Mouse (Mus musculus): ENCODE measurements around the gene Cdkl3. TPM values are rescaled to one million over a fixed set of nuclear protein-coding genes. Genes with fewer than 3 reads are reported as not detected.
A peak's percentile ranks its signal among the peaks of the same experiment; 100 is the strongest.

The Cdkl3 gene
- total and polyA plus RNA-seq, 2 experiments from 2014 or later: 35.5 to 40.4 TPM

DNA sequence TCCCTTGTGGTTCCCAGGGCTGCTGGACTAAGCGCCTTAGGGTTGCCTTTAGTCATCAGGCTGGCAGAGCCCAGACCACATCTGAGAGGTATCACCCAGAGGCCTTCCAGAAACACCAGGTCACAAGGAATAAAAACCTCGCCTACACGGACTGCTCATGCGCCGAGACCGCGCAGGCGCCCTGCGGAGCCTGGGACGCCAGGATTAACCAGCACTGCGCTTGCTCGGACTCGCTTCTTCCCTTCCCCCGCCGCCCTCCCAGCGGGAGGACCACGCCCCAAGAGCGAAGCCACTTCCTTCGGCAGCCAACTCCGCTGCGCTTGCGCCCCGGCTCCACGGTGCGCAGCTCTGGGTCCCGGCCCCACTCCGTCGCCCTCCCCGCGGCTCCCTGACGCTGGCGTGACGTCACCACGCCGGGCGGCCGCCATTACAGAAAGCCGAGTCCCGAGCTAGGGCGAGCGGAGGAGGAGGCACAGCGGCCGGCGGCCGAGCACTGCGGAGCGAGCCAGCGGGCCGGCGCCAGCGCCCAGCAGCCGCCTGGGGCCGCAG lies 94.5 kb downstream of the Cdkl3 start, which contains the start of gene Ppp2ca:
Ppp2ca (plus strand) TSS at position 284 of the 549 bp plus-strand sequence.
- peak; percentile 99 for ATAC-seq
- Histone ChIP-seq H3K27me3 (ENCODE audit: insufficient read depth, low read length) (no peaks in the 10 kb centered on the region; the same call in 1 of the 2 replicates), H3K4me2 (ENCODE audit: low read depth) (peak within 1 kb of the TSS; percentile 91), H3K9ac (peak within 1 kb of the TSS; percentile 98), H3K4me3 (ENCODE audit: low read depth, low read length) (peak within 1 kb of the TSS; percentile 97), H3K4me1 (ENCODE audit: insufficient read depth) (peaks cover 22% of the 10 kb centered on the region), H3K27ac (ENCODE audit: low read depth, low read length) (peak within 1 kb of the TSS; percentile 99), H3K9me3 (ENCODE audit: low read length) (no peaks in the 10 kb centered on the region), H3K36me3 (ENCODE audit: insufficient read depth) (no peaks in the 10 kb centered on the region)
- 1% methylated on average over 52 of the region's 53 CpGs for WGBS
- no peak; the same call in 1 of the 2 replicates for TF ChIP-seq CTCF (IDR thresholded peaks at IDR 0.05; ENCODE audit: low read depth)
- DNase-seq: peak; percentile 100

DNA sequence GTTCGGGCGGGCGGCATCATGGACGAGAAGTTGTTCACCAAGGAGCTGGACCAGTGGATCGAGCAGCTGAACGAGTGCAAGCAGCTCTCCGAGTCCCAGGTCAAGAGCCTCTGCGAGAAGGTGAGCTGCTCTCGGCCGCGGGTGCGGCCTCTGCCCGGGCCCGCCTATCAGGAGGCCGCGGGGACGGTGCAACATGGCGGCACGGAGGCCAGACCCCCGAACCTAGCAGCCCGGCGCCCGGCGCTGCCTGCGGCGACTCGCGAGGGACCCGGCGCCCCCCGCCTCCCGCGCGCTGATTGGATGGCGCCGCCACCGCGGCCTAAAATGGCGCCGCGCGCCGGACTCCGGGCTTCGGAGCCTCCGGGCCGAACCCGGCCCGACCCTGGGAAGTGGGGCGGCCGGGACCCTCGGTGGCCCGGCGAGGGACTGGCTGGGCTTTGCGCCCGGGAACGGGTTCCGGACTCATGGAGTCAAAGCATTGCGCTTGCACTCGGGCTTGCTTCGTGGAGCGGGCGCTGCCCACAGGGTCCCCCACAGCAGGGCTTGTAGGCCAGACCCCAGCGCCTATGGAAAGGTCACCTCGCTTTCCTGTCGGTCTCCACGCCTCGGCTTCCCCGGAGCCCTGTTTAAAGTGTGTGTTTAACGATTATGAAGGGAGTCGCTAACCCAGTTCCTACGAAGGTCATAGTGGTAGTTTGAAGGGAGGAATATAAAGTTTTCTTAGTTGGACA lies 95.2 kb downstream of the Cdkl3 start:
- WGBS: under 1% methylated on average over 66 of the region's 72 CpGs

DNA sequence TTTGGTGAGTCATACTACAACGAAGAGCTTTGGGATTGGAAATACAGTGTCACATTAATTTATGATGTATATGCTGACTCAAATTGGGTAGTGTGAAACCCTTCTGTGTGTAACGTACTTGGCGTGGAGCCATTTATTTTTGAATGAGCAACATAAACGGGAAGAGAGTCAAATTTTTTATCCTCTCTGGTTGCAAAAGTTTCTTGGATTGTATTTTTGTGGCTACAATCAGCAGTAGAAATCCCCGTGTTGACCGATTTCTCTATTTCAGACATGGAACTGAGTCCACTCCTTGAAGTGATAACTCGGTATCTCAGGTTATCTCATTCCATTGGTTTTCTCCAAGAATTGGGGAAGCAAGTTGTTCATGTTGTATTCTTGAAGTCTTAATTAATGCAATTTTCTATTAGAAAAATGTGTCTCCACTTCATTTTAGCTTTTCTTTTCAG lies 95.8 kb downstream of the Cdkl3 start:
- no peaks in the 10 kb centered on the region for H3K9me3 ChIP-seq (ENCODE audit: low read length)
- 4% methylated on average over 7 of the region's 7 CpGs for WGBS
- H3K27ac ChIP-seq (ENCODE audit: low read depth, low read length): peak overlapping the region; percentile 99; the same call in 1 of the 2 replicates
- peak overlapping the region; percentile 58 for H3K4me2 ChIP-seq (ENCODE audit: low read depth)
- H3K9ac ChIP-seq: peak overlapping the region; percentile 98
- ATAC-seq (no peak), DNase-seq (no peak)
- TF ChIP-seq CTCF (IDR thresholded peaks at IDR 0.05; ENCODE audit: low read depth): no peak
- H3K27me3 ChIP-seq (ENCODE audit: insufficient read depth, low read length): no peaks in the 10 kb centered on the region; the same call in 1 of the 2 replicates
- peak overlapping the region; percentile 97 for H3K4me3 ChIP-seq (ENCODE audit: low read depth, low read length)
- H3K36me3 ChIP-seq (ENCODE audit: insufficient read depth): no peaks in the 10 kb centered on the region
- peaks cover 22% of the 10 kb centered on the region for H3K4me1 ChIP-seq (ENCODE audit: insufficient read depth)

More for the DNA sequence above, 95.2 kb downstream of the Cdkl3 start:
- Histone ChIP-seq H3K36me3 (ENCODE audit: insufficient read depth) (no peaks in the 10 kb centered on the region), H3K9ac (peak overlapping the region; percentile 98), H3K4me2 (ENCODE audit: low read depth) (peak overlapping the region; percentile 58), H3K27ac (ENCODE audit: low read depth, low read length) (peak overlapping the region; percentile 99), H3K27me3 (ENCODE audit: insufficient read depth, low read length) (no peaks in the 10 kb centered on the region; the same call in 1 of the 2 replicates), H3K4me3 (ENCODE audit: low read depth, low read length) (peak overlapping the region; percentile 97), H3K9me3 (ENCODE audit: low read length) (no peaks in the 10 kb centered on the region), H3K4me1 (ENCODE audit: insufficient read depth) (peaks cover 22% of the 10 kb centered on the region)
- TF ChIP-seq CTCF (IDR thresholded peaks at IDR 0.05; ENCODE audit: low read depth): no peak
- ATAC-seq: peak; percentile 79
- peak; percentile 83 for DNase-seq

DNA sequence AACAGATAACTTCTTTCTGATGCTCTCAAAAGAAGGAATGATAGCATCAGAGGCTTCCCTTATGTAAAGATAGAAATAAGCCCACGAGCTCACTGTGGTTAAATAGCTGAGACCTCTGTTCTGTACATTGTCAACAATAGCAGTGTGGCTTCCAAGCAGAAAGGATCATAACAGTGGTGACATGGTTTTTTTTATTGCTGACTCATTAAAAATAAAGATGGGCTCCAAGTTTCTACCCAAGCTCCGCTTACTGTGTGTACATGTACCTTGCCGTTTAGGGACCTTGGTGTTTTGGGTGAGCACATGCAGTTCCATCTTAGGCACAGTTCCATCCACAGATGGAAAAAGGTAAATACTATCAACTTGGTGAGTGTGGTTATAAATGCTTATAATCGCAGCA lies 99.0 kb downstream of the Cdkl3 start:
- DNase-seq (no peak), ATAC-seq (no peak)
- Histone ChIP-seq H3K9me3 (ENCODE audit: low read length) (no peaks in the 10 kb centered on the region), H3K4me1 (ENCODE audit: insufficient read depth) (peaks cover 18% of the 10 kb centered on the region), H3K27ac (ENCODE audit: low read depth, low read length) (no peak overlapping the region), H3K4me3 (ENCODE audit: low read depth, low read length) (no peak overlapping the region), H3K27me3 (ENCODE audit: insufficient read depth, low read length) (no peaks in the 10 kb centered on the region), H3K4me2 (ENCODE audit: low read depth) (no peak overlapping the region), H3K36me3 (ENCODE audit: insufficient read depth) (no peaks in the 10 kb centered on the region), H3K9ac (no peak overlapping the region)
- TF ChIP-seq CTCF (IDR thresholded peaks at IDR 0.05; ENCODE audit: low read depth): no peak
- 83% methylated on average over 4 of the region's 4 CpGs for WGBS

DNA sequence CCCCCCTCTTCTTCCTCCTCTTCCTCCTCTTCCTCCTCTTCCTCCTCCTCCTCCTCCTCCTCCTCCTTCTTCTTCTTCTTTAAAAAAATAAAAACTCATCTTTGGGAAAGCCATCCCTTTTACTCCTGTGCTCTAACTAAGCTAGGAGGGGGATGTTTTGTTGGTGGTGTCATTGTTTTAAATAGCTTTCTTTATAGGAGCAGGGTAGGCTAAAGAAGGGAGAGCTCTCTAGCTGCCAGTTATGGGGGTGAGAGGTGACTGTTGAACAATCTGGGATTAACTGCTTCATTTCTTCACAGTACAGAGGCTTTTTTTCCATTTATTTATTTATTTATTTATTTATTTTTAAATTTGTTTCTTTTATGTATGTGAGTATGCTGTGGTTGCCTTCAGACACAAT lies 101.5 kb downstream of the Cdkl3 start:
- H3K4me1 ChIP-seq (ENCODE audit: insufficient read depth): peaks cover 8% of the 10 kb centered on the region
- no peak for DNase-seq
- H3K36me3 ChIP-seq (ENCODE audit: insufficient read depth): no peaks in the 10 kb centered on the region
- no peaks in the 10 kb centered on the region for H3K9me3 ChIP-seq (ENCODE audit: low read length)
- H3K27me3 ChIP-seq (ENCODE audit: insufficient read depth, low read length): no peaks in the 10 kb centered on the region
- no peak for ATAC-seq
- no peak overlapping the region for H3K9ac ChIP-seq
- no peak overlapping the region for H3K27ac ChIP-seq (ENCODE audit: low read depth, low read length)
- no peak overlapping the region for H3K4me2 ChIP-seq (ENCODE audit: low read depth)
- no peak overlapping the region for H3K4me3 ChIP-seq (ENCODE audit: low read depth, low read length)
- no peak for TF ChIP-seq CTCF (IDR thresholded peaks at IDR 0.05; ENCODE audit: low read depth)

DNA sequence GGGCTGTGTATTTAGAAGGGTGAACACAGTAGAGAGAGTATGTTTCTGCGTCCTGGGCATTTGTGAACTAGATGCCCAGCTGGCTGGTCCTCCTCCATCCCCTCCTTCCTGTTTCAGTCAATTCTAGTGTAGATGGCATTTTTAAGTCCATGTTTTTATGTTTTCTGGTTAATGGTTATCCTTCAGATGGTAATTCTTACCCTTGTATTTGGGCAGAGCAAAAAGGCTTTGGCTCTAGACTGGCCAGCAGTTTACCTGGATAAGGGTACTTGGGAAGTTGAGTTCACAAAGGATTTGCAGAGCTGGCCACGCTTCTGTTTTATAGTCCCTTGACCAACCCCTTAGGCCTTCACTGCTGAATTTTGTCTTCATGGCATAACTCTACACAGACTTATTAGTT lies 102.0 kb downstream of the Cdkl3 start:
- H3K4me2 ChIP-seq (ENCODE audit: low read depth): no peak overlapping the region
- TF ChIP-seq CTCF (IDR thresholded peaks at IDR 0.05; ENCODE audit: low read depth): no peak
- no peaks in the 10 kb centered on the region for H3K27me3 ChIP-seq (ENCODE audit: insufficient read depth, low read length)
- WGBS: 86% methylated on average over 2 of the region's 2 CpGs
- no peak overlapping the region for H3K9ac ChIP-seq
- no peak for ATAC-seq
- H3K9me3 ChIP-seq (ENCODE audit: low read length): no peaks in the 10 kb centered on the region
- H3K36me3 ChIP-seq (ENCODE audit: insufficient read depth): no peaks in the 10 kb centered on the region
- H3K4me1 ChIP-seq (ENCODE audit: insufficient read depth): peaks cover 3% of the 10 kb centered on the region
- H3K27ac ChIP-seq (ENCODE audit: low read depth, low read length): no peak overlapping the region
- H3K4me3 ChIP-seq (ENCODE audit: low read depth, low read length): no peak overlapping the region
- no peak for DNase-seq

DNA sequence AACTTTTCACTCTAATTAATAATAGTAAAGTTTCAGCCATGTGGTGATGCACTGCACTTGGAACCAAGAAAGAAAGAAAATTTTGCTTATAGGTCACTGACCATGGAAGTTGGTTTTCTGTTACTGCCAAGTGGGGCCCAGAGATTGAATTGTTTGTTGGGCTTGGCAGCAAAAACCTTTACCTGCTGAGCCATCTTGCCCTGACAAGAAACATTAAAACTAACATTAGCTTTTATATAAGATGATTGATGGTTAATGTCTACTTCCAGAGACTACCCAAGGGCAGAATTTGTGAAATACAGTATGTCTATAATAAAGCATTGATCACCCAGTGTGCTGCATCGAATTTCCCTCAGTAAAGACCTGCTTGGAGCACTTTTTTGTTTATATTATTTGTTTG lies 102.4 kb downstream of the Cdkl3 start:
- no peak for ATAC-seq
- Histone ChIP-seq H3K4me3 (ENCODE audit: low read depth, low read length) (no peak overlapping the region), H3K9ac (no peak overlapping the region), H3K27me3 (ENCODE audit: insufficient read depth, low read length) (no peaks in the 10 kb centered on the region), H3K27ac (ENCODE audit: low read depth, low read length) (no peak overlapping the region), H3K4me1 (ENCODE audit: insufficient read depth) (no peaks in the 10 kb centered on the region), H3K36me3 (ENCODE audit: insufficient read depth) (no peaks in the 10 kb centered on the region), H3K9me3 (ENCODE audit: low read length) (no peaks in the 10 kb centered on the region), H3K4me2 (ENCODE audit: low read depth) (no peak overlapping the region)
- no peak for DNase-seq
- 89% methylated on average over 1 of the region's 1 CpGs for WGBS
- no peak for TF ChIP-seq CTCF (IDR thresholded peaks at IDR 0.05; ENCODE audit: low read depth)
